Mouse (Mus musculus): ENCODE measurements around the gene Fam98b. TPM values are rescaled to one million over a fixed set of nuclear protein-coding genes. Genes with fewer than 3 reads are reported as not detected.

Gene Fam98b
- polyA plus RNA-seq, 1 experiment from 2014 or later: 6.3 TPM

DNA sequence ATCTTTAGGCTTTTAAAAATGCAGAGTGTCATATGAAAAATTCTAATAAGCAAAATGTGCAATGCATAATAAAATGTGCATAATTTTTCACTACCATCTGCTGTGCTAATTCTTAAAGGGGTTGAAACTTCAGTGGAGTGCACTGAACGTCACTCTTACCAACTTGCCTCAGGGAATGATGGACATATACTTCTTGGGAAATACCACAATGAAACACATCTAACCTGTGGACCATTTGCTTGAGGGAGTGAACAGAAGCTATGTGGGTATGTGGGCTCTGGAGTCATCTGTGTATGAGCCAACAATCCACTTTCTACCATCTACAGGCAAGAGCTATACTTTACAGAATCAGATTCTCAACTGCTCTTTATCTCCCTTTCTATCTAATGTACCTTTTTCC, 61.8 kb downstream of the Fam98b start:
- Histone ChIP-seq H3K9ac (ENCODE audit: low read depth, low read length) (no peak overlapping the region), H3K36me3 (ENCODE audit: control insufficient read depth, insufficient read depth, low read length) (no peaks in the 10 kb centered on the region), H3K27ac (ENCODE audit: low read depth, low read length) (no peak overlapping the region), H3K27me3 (replicated peaks; ENCODE audit: control insufficient read depth, insufficient read depth, low read length) (no peaks in the 10 kb centered on the region), H3K4me1 (replicated peaks; ENCODE audit: control insufficient read depth, insufficient read depth, low read length) (no peaks in the 10 kb centered on the region), H3K4me2 (no peak overlapping the region), H3K4me3 (ENCODE audit: low read depth, low read length) (no peak overlapping the region), H3K9me3 (ENCODE audit: control insufficient read depth, low read length) (no peaks in the 10 kb centered on the region)
- WGBS: 58% methylated on average over 1 of the region's 1 CpGs
- no peak for ATAC-seq (replicated peaks; ENCODE audit: low FRiP score)
- no peak for DNase-seq (ENCODE audit: low spot score)

- Histone ChIP-seq H3K9me3 (ENCODE audit: control insufficient read depth, low read length) (no peaks in the 10 kb centered on the region), H3K27me3 (replicated peaks; ENCODE audit: control insufficient read depth, insufficient read depth, low read length) (no peaks in the 10 kb centered on the region), H3K4me1 (replicated peaks; ENCODE audit: control insufficient read depth, insufficient read depth, low read length) (no peaks in the 10 kb centered on the region), H3K4me3 (ENCODE audit: low read depth, low read length) (no peak overlapping the region), H3K27ac (ENCODE audit: low read depth, low read length) (no peak overlapping the region), H3K4me2 (no peak overlapping the region), H3K9ac (ENCODE audit: low read depth, low read length) (no peak overlapping the region), H3K36me3 (ENCODE audit: control insufficient read depth, insufficient read depth, low read length) (no peaks in the 10 kb centered on the region)
- WGBS: 59% methylated on average over 2 of the region's 2 CpGs
- no peak for DNase-seq (ENCODE audit: low spot score)
- no peak for ATAC-seq (replicated peaks; ENCODE audit: low FRiP score)
Observed at GRCm38 (mm10) chr2:117312030-117312429, 62.5 kb downstream of the Fam98b start.

DNA sequence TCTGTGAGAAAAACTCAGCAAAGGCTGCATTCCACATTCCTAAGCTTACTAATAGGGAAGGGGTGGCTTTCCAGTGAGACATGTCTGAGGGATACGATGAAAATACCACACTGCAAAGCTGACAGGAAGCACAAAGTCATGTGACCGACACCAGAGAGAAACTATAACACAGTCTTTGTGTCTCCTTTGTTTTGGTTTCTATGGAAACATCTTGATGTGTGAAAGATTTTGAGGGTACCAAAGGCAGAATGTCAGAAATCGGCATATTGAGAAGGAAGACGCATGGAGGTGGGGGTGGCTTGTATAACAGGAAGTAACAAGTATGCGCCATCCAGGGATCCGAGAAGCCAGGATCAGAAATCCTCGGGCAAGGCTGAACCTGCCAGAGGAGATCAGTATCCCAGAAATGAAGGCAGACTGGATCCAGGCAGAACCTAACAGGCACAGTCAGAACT, 62.9 kb downstream of the Fam98b start:
- H3K27ac ChIP-seq (ENCODE audit: low read depth, low read length): no peak overlapping the region
- no peak for ATAC-seq (replicated peaks; ENCODE audit: low FRiP score)
- WGBS: 73% methylated on average over 7 of the region's 7 CpGs
- no peaks in the 10 kb centered on the region for H3K9me3 ChIP-seq (ENCODE audit: control insufficient read depth, low read length)
- H3K4me2 ChIP-seq: no peak overlapping the region
- H3K4me3 ChIP-seq (ENCODE audit: low read depth, low read length): no peak overlapping the region
- no peak for DNase-seq (ENCODE audit: low spot score)
- no peaks in the 10 kb centered on the region for H3K27me3 ChIP-seq (replicated peaks; ENCODE audit: control insufficient read depth, insufficient read depth, low read length)
- H3K9ac ChIP-seq (ENCODE audit: low read depth, low read length): no peak overlapping the region
- H3K4me1 ChIP-seq (replicated peaks; ENCODE audit: control insufficient read depth, insufficient read depth, low read length): no peaks in the 10 kb centered on the region
- no peaks in the 10 kb centered on the region for H3K36me3 ChIP-seq (ENCODE audit: control insufficient read depth, insufficient read depth, low read length)

DNA sequence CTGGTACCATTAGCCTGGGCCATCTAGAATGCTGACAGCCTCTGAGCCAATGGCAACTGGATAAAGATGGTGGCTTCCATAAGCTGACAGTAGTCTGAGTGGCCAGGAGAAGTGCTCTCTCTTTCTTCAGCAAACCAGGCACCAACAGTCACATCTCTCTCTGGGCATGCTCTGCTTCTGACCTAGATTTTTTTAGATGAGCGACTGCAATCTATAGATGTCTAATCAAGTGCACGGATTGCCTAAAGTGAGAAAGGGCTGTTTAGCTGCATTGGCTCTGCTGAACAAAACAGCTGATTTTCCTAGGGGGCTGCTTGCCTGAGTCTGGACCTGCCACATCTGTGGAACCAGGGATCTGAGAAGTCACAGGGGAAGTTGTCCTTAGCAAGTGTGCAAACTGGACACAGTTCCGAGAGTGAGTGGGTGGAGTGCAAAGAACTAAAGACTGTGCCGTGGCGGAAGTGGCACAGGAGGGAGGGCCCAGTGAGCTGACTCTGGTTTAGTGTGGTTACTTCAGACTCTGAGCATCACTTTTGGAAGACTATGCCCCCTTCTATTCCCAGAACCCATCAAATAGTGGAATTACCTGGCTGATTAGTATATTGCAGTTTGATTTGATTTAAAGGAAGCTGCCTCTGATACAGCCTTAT, 64.2 kb downstream of the Fam98b start:
- no peak overlapping the region for H3K9ac ChIP-seq (ENCODE audit: low read depth, low read length)
- WGBS: 76% methylated on average over 5 of the region's 5 CpGs

DNA sequence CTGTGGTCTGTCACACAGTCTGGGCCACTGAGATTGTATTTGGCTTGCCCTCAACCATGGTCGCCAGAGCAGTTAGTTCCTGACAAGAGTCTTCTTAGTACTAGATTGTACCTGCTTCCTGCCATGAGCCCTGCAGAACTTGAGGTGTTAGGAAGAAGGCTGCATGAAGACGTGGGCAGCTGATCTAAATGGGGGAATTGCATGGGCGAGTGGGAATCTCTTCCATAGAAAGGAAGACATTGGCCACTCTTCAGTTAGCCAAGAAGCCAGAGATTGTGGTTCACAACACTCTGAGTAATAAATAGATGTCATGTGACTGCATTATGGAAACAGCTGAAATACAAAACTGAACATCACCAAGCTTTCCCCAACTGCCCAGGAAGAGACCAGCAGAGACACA, 69.5 kb downstream of the Fam98b start:
- no peaks in the 10 kb centered on the region for H3K9me3 ChIP-seq (ENCODE audit: control insufficient read depth, low read length)
- WGBS: 70% methylated on average over 3 of the region's 3 CpGs
- no peaks in the 10 kb centered on the region for H3K4me1 ChIP-seq (replicated peaks; ENCODE audit: control insufficient read depth, insufficient read depth, low read length)
- no peak for DNase-seq (ENCODE audit: low spot score)
- no peak overlapping the region for H3K27ac ChIP-seq (ENCODE audit: low read depth, low read length)
- no peak for ATAC-seq (replicated peaks; ENCODE audit: low FRiP score)
- no peak overlapping the region for H3K4me2 ChIP-seq
- H3K4me3 ChIP-seq (ENCODE audit: low read depth, low read length): no peak overlapping the region
- no peaks in the 10 kb centered on the region for H3K27me3 ChIP-seq (replicated peaks; ENCODE audit: control insufficient read depth, insufficient read depth, low read length)
- H3K9ac ChIP-seq (ENCODE audit: low read depth, low read length): no peak overlapping the region
- H3K36me3 ChIP-seq (ENCODE audit: control insufficient read depth, insufficient read depth, low read length): no peaks in the 10 kb centered on the region

More for the DNA sequence above, 64.2 kb downstream of the Fam98b start:
- no peaks in the 10 kb centered on the region for H3K9me3 ChIP-seq (ENCODE audit: control insufficient read depth, low read length)
- H3K36me3 ChIP-seq (ENCODE audit: control insufficient read depth, insufficient read depth, low read length): no peaks in the 10 kb centered on the region
- H3K27me3 ChIP-seq (replicated peaks; ENCODE audit: control insufficient read depth, insufficient read depth, low read length): no peaks in the 10 kb centered on the region
- DNase-seq (ENCODE audit: low spot score) (no peak), ATAC-seq (replicated peaks; ENCODE audit: low FRiP score) (no peak)
- no peak overlapping the region for H3K4me3 ChIP-seq (ENCODE audit: low read depth, low read length)
- no peaks in the 10 kb centered on the region for H3K4me1 ChIP-seq (replicated peaks; ENCODE audit: control insufficient read depth, insufficient read depth, low read length)
- H3K27ac ChIP-seq (ENCODE audit: low read depth, low read length): no peak overlapping the region
- H3K4me2 ChIP-seq: no peak overlapping the region

Other genes starting within 250 kb of the Fam98b start
- 7.5 and 7.7 TPM in 2 replicates for gene Spred1, start 128.4 kb upstream of the Fam98b start, polyA plus RNA-seq (2014; fragmentation: Nextera tagmentation; extraction: Ambion mirVana)
- 0.26 and 0.62 TPM in 2 replicates for gene Rasgrp1, start 93.3 kb downstream of the Fam98b start, polyA plus RNA-seq (2014; fragmentation: Nextera tagmentation; extraction: Ambion mirVana)

All from liver, embryonic 11.5 days (tissue).